Mouse (Mus musculus): ENCODE results near the gene Asb18. TPM values are rescaled to one million over a fixed set of nuclear protein-coding genes. Genes with fewer than 3 reads are reported as not detected.

The Asb18 gene
- total RNA-seq (2021), result 1 to 10 TPM; 5.1 to 5.8 TPM
- long read RNA-seq, experiment 1, partial matches to known transcripts, result 1 of 6 reads
- long read RNA-seq, experiment 1, other reads (novel, unspliced or antisense), result 5 of 6 reads
- long read RNA-seq, experiment 2, partial matches to known transcripts, result 1 of 5 reads
- long read RNA-seq, experiment 2, other reads (novel, unspliced or antisense), result 4 of 5 reads

- no peak for DNase-seq
These were observed at the start of gene Asb18 for GRCm38 (mm10) chr1:90014446-90014845. Gene Asb18 (minus strand): TSS chr1:90014666.

GRCm38 (mm10) chr1:90060599-90060998 lies 46.1 kb upstream of the Asb18 start:
- peak; percentile 53 for DNase-seq

GRCm38 (mm10) chr1:90060054-90060453 lies 45.6 kb upstream of the Asb18 start:
- DNase-seq, result no peak

GRCm38 (mm10) chr1:90054991-90055390 lies 40.5 kb upstream of the Asb18 start:
- DNase-seq, result no peak

- DNase-seq, result peak; percentile 44
These were observed 36.9 kb upstream of the Asb18 start for GRCm38 (mm10) chr1:90051347-90051746.

GRCm38 (mm10) chr1:90050046-90050739 lies 35.7 kb upstream of the Asb18 start:
- DNase-seq, result no peak

- DNase-seq, result no peak
These were observed 13.8 kb upstream of the Asb18 start for GRCm38 (mm10) chr1:90028305-90028704.

- DNase-seq, result peak; percentile 57
These were observed 12.5 kb upstream of the Asb18 start for GRCm38 (mm10) chr1:90026945-90027344.

- DNase-seq, result no peak
These were observed 5.9 kb upstream of the Asb18 start for GRCm38 (mm10) chr1:90020336-90020735.

- DNase-seq, result no peak
These were observed 3.6 kb upstream of the Asb18 start for GRCm38 (mm10) chr1:90018071-90018470.

- DNase-seq, result no peak
These were observed 1.2 kb downstream of the Asb18 start for GRCm38 (mm10) chr1:90013273-90013672.

GRCm38 (mm10) chr1:90012850-90013249 lies 1.6 kb downstream of the Asb18 start:
- DNase-seq, result no peak

GRCm38 (mm10) chr1:90012168-90012567 lies 2.3 kb downstream of the Asb18 start:
- DNase-seq, result no peak

GRCm38 (mm10) chr1:90010077-90010476 lies 4.4 kb downstream of the Asb18 start:
- DNase-seq, result no peak

- DNase-seq, result no peak
These were observed 5.3 kb downstream of the Asb18 start for GRCm38 (mm10) chr1:90009188-90009587.

GRCm38 (mm10) chr1:90006666-90007065 lies 7.8 kb downstream of the Asb18 start:
- DNase-seq, result no peak

- DNase-seq, result no peak
These were observed 13.5 kb downstream of the Asb18 start for GRCm38 (mm10) chr1:90000981-90001380.

GRCm38 (mm10) chr1:89999858-90000257 lies 14.6 kb downstream of the Asb18 start:
- no peak for DNase-seq

GRCm38 (mm10) chr1:89998696-89999095 lies 15.8 kb downstream of the Asb18 start:
- DNase-seq, result no peak

- no peak for DNase-seq
These were observed 16.4 kb downstream of the Asb18 start for GRCm38 (mm10) chr1:89998076-89998475.

GRCm38 (mm10) chr1:89992256-89992655 lies 22.2 kb downstream of the Asb18 start:
- DNase-seq, result no peak

- no peak for DNase-seq
These were observed 37.2 kb downstream of the Asb18 start for GRCm38 (mm10) chr1:89977261-89977660.

GRCm38 (mm10) chr1:89976411-89976810 lies 38.1 kb downstream of the Asb18 start:
- DNase-seq, result no peak

GRCm38 (mm10) chr1:89974541-89974940 lies 39.9 kb downstream of the Asb18 start:
- DNase-seq, result no peak
